Mouse (Mus musculus) limb, embryonic 11.5 days (tissue): ENCODE data around the gene Rbfox3. TPM values are rescaled to one million over a fixed set of nuclear protein-coding genes. Genes with fewer than 3 reads are reported as not detected.

Source experiments
- ATAC-seq: fragments of 200-750 bp; cut with Nextera tagmentation; 2 replicates; pipeline ENCODE4 v1.8.0; 2017; ENCODE audit warnings: low read depth; ENCODE audit not compliant: insufficient number of reproducible peaks, low FRiP score, low TSS enrichment
- DNase-seq: peaks from one replicate; pipeline ENCODE4 v3.0.0-alpha.2; 2015; ENCODE audit warnings: low spot score
- H3K27ac ChIP-seq: fragments of 300-500 bp; sonication (generic); replicated peaks from 2 replicates; pipeline ENCODE4 v1.5.1; 2014; ENCODE audit warnings: low read depth, mild to moderate bottlenecking, low read length
- H3K27me3 ChIP-seq: fragments of 300-500 bp; sonication (generic); 2 replicates; pipeline ENCODE4 v1.6.1; 2014; ENCODE audit warnings: mild to moderate bottlenecking, low read length, mixed read lengths; ENCODE audit not compliant: control insufficient read depth, insufficient read depth
- H3K36me3 ChIP-seq: fragments of 300-500 bp; sonication (generic); 2 replicates; pipeline ENCODE4 v1.6.1; 2014; ENCODE audit warnings: mild to moderate bottlenecking, low read length, moderate library complexity, mixed read lengths; ENCODE audit not compliant: control insufficient read depth, insufficient read depth
- H3K4me1 ChIP-seq: fragments of 300-500 bp; sonication (generic); 2 replicates; pipeline ENCODE4 v1.6.1; 2014; ENCODE audit warnings: low read length, mixed read lengths; ENCODE audit not compliant: control insufficient read depth, insufficient read depth
- H3K4me2 ChIP-seq: fragments of 300-500 bp; sonication (generic); 2 replicates; pipeline ENCODE4 v1.6.1; 2014; ENCODE audit warnings: low read depth, mild to moderate bottlenecking, moderate library complexity; ENCODE audit not compliant: severe bottlenecking
- H3K4me3 ChIP-seq: fragments of 300-500 bp; sonication (generic); 2 replicates; pipeline ENCODE4 v1.5.1; 2014; ENCODE audit warnings: low read depth, low read length
- H3K9ac ChIP-seq: fragments of 300-500 bp; sonication (generic); 2 replicates; pipeline ENCODE4 v1.6.1; 2014; ENCODE audit warnings: mild to moderate bottlenecking, low read length
- H3K9me3 ChIP-seq: fragments of 300-500 bp; sonication (generic); 2 replicates; pipeline ENCODE4 v1.6.1; 2016; ENCODE audit warnings: low read length; ENCODE audit not compliant: control insufficient read depth
- WGBS: fragments of 180-500 bp; shearing (Covaris S2); extraction: QIAGEN DNeasy Blood & Tissue Kit; methylation state at CpG from one replicate; pipeline ENCODE4 v1.1.7; 2014; 5-methylcytosine and 5-hydroxymethylcytosine counted together
- polyA plus RNA-seq: library from polyadenylated mRNA; unstranded; fragments of >200 nt; fragmentation: Nextera tagmentation; extraction: Ambion mirVana; gene quantifications from 2 replicates; pipeline ENCODE4 v1.2.1, GENCODE M21; 2014

Gene Rbfox3
- polyA plus RNA-seq, 1 experiment from 2014 or later: 1.9 TPM

DNA sequence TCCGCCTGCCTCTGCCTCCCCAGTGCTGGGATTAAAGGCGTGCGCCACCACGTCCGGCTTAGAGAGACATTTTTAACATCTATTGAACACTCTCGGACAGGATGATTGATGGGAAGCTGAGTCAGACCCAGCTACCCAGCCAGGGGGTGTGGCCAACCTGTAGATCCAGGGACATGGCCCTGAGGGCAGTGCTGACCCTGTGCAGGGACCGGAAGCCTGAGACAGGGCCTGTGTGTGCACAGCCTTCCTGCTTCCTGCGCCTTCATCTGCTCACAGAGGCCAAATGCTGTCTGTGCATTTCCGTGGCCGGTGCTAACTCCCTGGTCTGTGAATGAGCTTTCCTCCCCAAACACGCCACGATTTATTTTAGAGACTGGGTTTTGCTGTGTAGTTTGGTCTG lies 431.6 kb downstream of the Rbfox3 start:
- no peaks in the 10 kb centered on the region for H3K27me3 ChIP-seq
- ATAC-seq: no peak
- no peaks in the 10 kb centered on the region for H3K36me3 ChIP-seq
- no peak overlapping the region for H3K27ac ChIP-seq
- DNase-seq: no peak
- H3K4me3 ChIP-seq: no peak overlapping the region
- WGBS: 81% methylated on average over 12 of the region's 12 CpGs
- peaks cover 4% of the 10 kb centered on the region; the same call in 1 of the 2 replicates for H3K4me1 ChIP-seq
- no peak overlapping the region for H3K4me2 ChIP-seq
- no peaks in the 10 kb centered on the region for H3K9me3 ChIP-seq
- H3K9ac ChIP-seq: no peak overlapping the region

DNA sequence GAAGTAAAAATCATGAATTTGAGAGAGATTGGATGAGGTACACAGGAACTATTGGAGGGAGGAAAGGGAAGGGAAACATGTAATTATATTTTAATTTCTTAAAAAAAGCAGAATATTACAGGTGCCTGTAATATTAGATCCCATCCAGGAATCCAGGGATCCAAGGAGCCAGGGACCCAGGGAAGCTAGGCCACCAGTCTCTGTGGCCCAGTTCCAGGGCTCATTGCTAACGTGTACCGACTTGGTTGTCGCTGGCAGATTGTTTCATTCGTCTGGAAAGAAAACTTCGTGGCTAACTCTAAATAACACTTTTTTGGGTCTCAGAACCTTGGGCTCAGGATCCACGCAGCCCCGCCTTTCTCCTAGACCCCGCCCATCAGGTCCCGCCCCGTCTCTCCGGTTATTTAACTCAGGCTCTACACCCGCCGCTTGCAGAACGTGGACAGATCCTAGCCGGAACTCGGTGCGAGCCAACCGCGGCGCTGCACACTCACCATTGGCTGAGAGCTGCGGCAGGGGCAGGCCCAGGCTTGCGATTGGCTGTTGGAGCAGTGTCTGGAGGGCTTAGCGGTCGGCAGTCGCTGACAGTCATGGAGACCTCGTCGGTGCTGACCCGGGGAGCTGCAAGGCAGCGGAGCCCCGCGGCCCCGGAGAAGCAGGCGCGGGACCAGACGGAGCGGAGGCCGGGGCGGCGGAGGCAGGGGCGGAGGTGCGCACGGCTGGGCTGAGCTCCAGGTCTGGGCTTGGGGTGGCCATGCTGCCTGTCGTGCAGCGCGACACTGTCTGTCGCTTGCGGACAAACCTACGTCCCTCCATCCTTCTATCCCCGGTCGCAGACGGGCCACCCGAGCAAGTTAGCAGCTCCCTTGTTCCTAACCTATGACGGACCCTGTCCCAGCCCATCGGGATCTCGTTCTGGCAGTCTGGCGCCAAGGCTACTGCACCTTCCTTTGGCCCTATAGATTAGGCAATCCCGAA lies 434.7 kb downstream of the Rbfox3 start, which contains the start of gene Engase:
Engase (plus strand) TSS at position 434 of the 978 bp plus-strand sequence.
- H3K36me3 ChIP-seq: no peaks in the 10 kb centered on the region
- DNase-seq (peak; percentile 96), ATAC-seq (peak; percentile 98)
- no peaks in the 10 kb centered on the region for H3K9me3 ChIP-seq
- H3K9ac ChIP-seq: peak within 1 kb of the TSS; percentile 63
- no peak within 1 kb of the TSS for H3K27ac ChIP-seq
- peak within 1 kb of the TSS; percentile 62 for H3K4me3 ChIP-seq
- H3K4me1 ChIP-seq: peaks cover 4% of the 10 kb centered on the region; the same call in 1 of the 2 replicates
- peak within 1 kb of the TSS; percentile 87 for H3K4me2 ChIP-seq
- H3K27me3 ChIP-seq: no peaks in the 10 kb centered on the region
- WGBS: under 1% methylated on average over 57 of the region's 57 CpGs

DNA sequence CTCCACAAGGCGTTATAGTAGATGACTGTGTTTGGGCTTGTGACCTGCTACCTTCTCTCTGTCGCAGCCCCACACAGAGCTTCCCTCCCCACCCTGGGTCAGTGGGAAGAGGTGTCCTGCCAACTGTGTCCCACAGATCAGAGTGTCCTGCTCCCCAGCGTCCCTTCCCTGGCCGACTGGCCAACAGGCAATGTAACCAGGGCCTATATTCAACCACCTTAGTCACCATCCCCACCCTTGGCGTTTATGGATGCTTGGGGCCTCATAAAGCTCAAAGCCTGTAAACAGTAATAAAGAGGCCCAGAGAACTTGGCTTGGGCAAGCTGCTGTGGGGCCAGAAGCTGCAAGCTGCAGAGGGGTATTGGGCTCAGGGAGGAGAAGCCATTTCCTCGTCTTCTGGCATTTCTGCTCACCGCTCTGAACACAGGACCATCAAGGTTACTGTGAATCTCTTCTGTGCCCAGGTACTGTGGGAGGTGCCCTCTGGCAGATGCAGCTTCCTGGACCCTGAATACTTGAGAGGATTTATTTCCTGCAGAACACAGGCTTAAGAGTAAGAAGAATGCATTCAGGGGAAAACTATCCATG lies 435.8 kb downstream of the Rbfox3 start:
- H3K4me2 ChIP-seq: no peak overlapping the region
- ATAC-seq (no peak), DNase-seq (no peak)
- H3K9ac ChIP-seq: no peak overlapping the region
- no peak overlapping the region for H3K4me3 ChIP-seq
- 56% methylated on average over 7 of the region's 7 CpGs for WGBS
- no peak overlapping the region for H3K27ac ChIP-seq
- no peaks in the 10 kb centered on the region for H3K36me3 ChIP-seq
- no peaks in the 10 kb centered on the region for H3K27me3 ChIP-seq
- H3K9me3 ChIP-seq: no peaks in the 10 kb centered on the region
- H3K4me1 ChIP-seq: peaks cover 4% of the 10 kb centered on the region; the same call in 1 of the 2 replicates

DNA sequence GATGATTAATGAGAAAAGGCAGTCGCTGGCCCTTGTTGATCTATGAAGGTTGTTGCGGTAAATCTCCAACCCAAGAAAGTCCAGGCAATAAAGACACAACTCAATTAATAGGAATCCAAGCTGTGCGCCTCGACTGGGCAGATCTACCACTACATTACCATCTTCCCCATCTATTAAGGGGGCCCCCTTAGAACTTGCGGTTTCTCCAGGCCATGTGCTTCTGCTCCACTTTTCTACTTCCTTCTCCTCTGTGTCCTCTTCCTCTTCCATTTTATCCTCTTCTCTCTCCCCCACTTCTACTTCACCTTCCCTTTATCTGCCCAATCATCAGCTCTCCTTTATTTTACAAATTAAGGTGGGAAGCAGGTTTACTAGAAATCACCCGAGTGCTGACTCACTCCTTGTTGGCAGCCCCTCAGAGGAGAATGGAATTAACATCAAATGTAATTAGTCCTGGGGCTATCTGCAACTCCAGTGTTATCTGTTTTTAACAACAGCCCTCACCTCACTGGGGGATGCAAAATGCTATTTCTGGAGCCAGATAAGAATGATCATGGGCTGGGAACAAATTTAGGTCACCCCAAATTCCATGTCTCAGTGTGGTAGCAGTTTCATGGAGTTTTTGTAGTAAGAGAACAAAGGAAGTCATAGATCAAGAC lies 437.4 kb downstream of the Rbfox3 start:
- H3K27ac ChIP-seq: no peak overlapping the region
- no peak overlapping the region for H3K4me3 ChIP-seq
- ATAC-seq (no peak), DNase-seq (no peak)
- no peak overlapping the region for H3K4me2 ChIP-seq
- no peaks in the 10 kb centered on the region for H3K36me3 ChIP-seq
- H3K4me1 ChIP-seq: peaks cover 4% of the 10 kb centered on the region; the same call in 1 of the 2 replicates
- no peaks in the 10 kb centered on the region for H3K27me3 ChIP-seq
- 85% methylated on average over 6 of the region's 6 CpGs for WGBS
- no peak overlapping the region for H3K9ac ChIP-seq
- no peaks in the 10 kb centered on the region for H3K9me3 ChIP-seq

DNA sequence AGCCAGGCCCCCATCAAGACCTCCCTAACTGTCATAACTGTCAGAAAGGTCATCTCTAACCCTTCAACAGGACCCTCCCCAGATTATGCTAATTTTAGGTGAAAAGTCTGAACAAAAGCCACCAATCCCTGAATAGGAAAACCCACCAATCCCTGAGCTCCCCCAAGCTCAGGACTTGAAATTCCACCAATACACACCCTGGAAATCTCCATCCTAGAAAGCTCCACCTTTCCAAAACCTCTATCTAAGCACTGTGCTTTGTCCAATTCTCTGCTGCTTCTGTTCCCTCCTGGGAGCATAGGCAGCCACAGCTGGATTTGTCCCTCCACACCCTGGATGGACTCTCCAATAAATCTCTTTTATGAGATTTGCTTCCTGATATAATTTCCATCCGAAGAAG lies 438.2 kb downstream of the Rbfox3 start:
- no peak overlapping the region for H3K4me3 ChIP-seq
- H3K4me2 ChIP-seq: no peak overlapping the region
- H3K27ac ChIP-seq: no peak overlapping the region
- no peaks in the 10 kb centered on the region for H3K27me3 ChIP-seq
- H3K9ac ChIP-seq: no peak overlapping the region
- no peaks in the 10 kb centered on the region for H3K9me3 ChIP-seq
- H3K4me1 ChIP-seq: peaks cover 4% of the 10 kb centered on the region; the same call in 1 of the 2 replicates
- WGBS: 84% methylated on average over 1 of the region's 1 CpGs
- DNase-seq (no peak), ATAC-seq (no peak)
- no peaks in the 10 kb centered on the region for H3K36me3 ChIP-seq

DNA sequence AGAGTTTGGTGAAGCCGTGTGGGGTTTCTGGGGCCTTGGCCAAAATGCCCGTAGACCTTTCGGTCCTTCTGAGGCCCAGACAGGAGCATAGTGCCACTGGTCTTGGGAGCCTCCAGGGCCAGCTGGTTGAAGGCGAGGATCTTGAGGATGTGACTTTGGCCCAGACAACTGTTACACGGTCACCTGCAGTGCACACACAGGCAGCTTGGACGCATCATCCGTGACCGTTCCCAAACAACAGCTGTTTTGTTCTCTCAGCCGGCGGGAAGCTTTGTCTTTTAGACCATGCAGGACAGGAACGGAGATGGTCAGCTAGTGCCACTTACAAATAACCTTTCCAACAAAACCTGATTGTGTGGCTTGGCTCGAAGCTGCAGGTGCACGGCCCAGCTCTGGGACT lies 439.7 kb downstream of the Rbfox3 start:
- Histone ChIP-seq H3K4me1 (no peaks in the 10 kb centered on the region), H3K9ac (no peak overlapping the region), H3K36me3 (no peaks in the 10 kb centered on the region), H3K4me3 (no peak overlapping the region), H3K4me2 (no peak overlapping the region), H3K27me3 (no peaks in the 10 kb centered on the region), H3K27ac (no peak overlapping the region), H3K9me3 (no peaks in the 10 kb centered on the region)
- ATAC-seq (no peak), DNase-seq (no peak)
- WGBS: 87% methylated on average over 13 of the region's 13 CpGs

DNA sequence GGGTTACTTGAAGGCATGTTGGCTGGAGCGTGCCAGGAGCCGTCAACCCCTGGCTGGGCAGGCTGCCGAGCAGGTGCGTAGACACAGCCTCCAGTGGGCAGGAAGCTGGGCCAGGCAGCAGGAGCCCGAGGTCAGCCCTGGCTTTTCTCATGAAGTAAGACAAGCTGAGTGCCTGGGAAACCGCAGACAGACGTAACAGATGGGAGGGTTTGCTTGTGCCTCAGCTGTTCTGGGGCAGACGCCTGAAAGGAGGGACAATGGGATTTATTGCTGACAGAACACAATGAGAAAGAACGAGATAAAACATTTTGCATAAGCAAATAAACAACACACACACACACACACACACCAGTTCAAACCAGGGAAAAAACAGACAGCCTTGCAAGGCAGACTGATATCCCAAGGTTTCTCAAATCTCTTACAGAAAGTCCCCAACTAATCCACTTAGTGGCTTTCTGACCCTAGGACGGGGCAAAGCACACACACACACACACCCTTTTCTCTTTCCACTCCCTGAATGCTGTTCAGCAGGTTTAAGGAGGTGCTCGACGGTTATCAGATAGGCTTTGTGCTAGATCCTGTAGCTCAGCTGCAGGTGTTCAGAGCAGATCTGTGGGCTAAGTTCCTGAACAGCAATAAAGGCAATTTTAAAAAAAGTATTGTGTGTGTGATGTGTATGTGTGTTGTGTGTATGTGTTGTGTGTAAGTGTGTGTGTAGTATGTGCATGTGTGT lies 441.0 kb downstream of the Rbfox3 start:
- H3K4me2 ChIP-seq: no peak overlapping the region
- 34% methylated on average over 12 of the region's 12 CpGs for WGBS
- H3K27ac ChIP-seq: no peak overlapping the region
- H3K9me3 ChIP-seq: no peaks in the 10 kb centered on the region
- ATAC-seq: no peak
- H3K36me3 ChIP-seq: no peaks in the 10 kb centered on the region
- no peaks in the 10 kb centered on the region for H3K27me3 ChIP-seq
- H3K4me1 ChIP-seq: no peaks in the 10 kb centered on the region
- DNase-seq: peak; percentile 48
- H3K4me3 ChIP-seq: no peak overlapping the region
- no peak overlapping the region for H3K9ac ChIP-seq
